Mouse (Mus musculus): ENCODE results near the gene Arl5a. TPM values are rescaled to one million over a fixed set of nuclear protein-coding genes. Genes with fewer than 3 reads are reported as not detected.

The Arl5a gene
- total RNA-seq, 2 experiments from 2014 or later: 64.7 to 65.5 TPM

GRCm38 (mm10) chr2:52367665-52368064 lies 57.0 kb downstream of the Arl5a start:
- DNase-seq (ENCODE audit: low spot score in 2 of 2): no peak

DNA sequence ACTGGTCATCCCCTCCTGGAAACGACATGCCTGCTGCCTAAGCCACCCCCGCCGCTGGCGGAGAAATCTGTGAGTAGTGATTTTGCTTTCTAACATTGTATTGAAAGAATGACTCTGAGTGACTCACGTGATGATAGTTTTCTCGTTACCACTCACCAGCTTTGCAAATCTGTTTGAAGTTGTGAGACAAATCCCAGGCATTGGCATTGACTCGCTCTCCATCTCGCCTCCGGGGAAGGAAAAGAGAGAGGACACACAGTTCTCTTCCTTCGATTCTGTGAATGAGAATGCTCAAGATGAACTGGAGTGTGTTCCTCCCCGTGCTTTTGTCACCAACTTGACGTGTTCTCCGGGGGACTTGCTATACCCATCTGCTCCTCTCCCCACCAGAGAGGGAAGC lies 57.5 kb downstream of the Arl5a start:
- peak in 1 of 2 experiments; percentile 29 for DNase-seq (ENCODE audit: low spot score in 2 of 2)

DNA sequence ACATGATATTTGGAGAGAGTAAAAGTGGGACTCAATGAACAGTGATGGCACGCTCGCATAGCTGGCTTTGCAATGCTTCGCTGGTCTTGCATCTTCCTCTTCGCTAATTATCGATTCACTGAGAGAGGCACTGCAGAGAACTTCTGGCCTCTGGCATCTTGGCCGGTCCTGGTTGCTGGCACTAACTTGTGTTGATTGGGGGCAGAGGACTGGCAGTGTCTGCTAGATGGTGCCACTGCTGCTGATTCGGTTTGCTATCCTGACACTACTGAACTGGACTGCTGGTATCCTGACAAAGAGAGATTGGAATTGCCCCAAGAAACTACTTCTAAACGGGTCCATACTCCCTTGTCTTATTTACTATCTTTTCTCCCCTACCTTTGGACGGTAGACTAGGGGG lies 63.6 kb downstream of the Arl5a start:
- DNase-seq (ENCODE audit: low spot score in 2 of 2): no peak

DNA sequence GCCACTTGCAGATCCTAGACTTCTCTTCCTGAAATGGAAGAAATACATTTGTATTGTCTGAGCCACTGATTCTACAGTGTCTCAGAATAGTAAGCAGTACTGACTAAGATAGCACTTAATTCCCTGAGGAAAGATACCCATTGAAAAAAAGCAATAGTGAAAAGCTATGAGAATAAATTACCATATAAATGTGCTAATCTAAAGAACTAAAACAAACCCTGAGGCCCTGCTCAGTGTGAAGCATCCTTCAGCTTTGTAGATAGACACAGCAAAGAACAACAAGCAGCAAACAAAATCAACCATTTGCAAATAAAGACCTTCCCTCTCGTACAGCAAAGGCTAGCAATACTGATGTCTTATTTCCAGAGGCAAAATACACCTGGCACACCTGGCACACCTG lies 65.0 kb downstream of the Arl5a start:
- no peak for DNase-seq (ENCODE audit: low spot score in 2 of 2)

- no peak for DNase-seq (ENCODE audit: low spot score in 2 of 2)
These were observed 66.5 kb downstream of the Arl5a start for GRCm38 (mm10) chr2:52358156-52358555.

GRCm38 (mm10) chr2:52351029-52351428 lies 73.7 kb downstream of the Arl5a start:
- no peak for DNase-seq (ENCODE audit: low spot score in 2 of 2)

Other genes starting within 250 kb of the Arl5a start
- 1 to 10 TPM; 2.5 to 3.3 TPM for gene Neb, start 46.4 kb downstream of the Arl5a start, total RNA-seq (2021)